Comparison of ENCODE assay signal across 9 mouse cellular contexts in genomic region chr12:30160475-30160874, GRCm38 (mm10). TPM values are rescaled to one million over a fixed set of nuclear protein-coding genes. Genes with fewer than 3 reads are reported as not detected.
DNase-seq lines count a peak whose midpoint lies in the region; ATAC-seq lines count a peak whose summit lies in the region.
"Had no signal": no experiment of that assay in that cellular context is flagged by ENCODE, and none has a peak within 500 bp of the region (broad histone marks: within the 10 kb centered on the region; RNA-seq: fewer than 3 reads in every experiment).

No protein-coding gene starts in this region.

- 74% methylated on average over 3 of the region's 3 CpGs for WGBS in heart, embryonic 12.5 days
- 79% methylated on average over 3 of the region's 3 CpGs for WGBS in intestine, embryonic 15.5 days

- peaks cover 9% of the 10 kb centered on the region; the same call in 1 of the 2 replicates for H3K4me1 ChIP-seq in heart, embryonic 12.5 days (replicated peaks)
- H3K4me1 ChIP-seq in intestine, embryonic 15.5 days (replicated peaks), result 0 out of 2 replicates have a peak, but pooled peaks cover 4% of the 10 kb centered on the region

- no peaks in the 10 kb centered on the region for H3K9me3 ChIP-seq in heart, embryonic 12.5 days (replicated peaks)
- H3K9me3 ChIP-seq in intestine, embryonic 15.5 days, result no peaks in the 10 kb centered on the region

- peak; percentile 43 to 63 for DNase-seq in heart, adult 18-20 months
- peak; percentile 11 for DNase-seq in urinary bladder, postnatal 14 days (ENCODE audit: low spot score)
- DNase-seq in urinary bladder, postnatal 10 days (ENCODE audit: low spot score), result no peak
- peak; percentile 41 for DNase-seq in kidney, postnatal 10 days
- no peak for DNase-seq in thymus, postnatal 4 days
- DNase-seq in left cerebral cortex, adult 18-20 months (ENCODE audit: low spot score in 2 of 2), result no peak

- no peak overlapping the region for H3K9ac ChIP-seq in heart, embryonic 12.5 days
- H3K9ac ChIP-seq in intestine, embryonic 15.5 days, result no peak overlapping the region

- no peak overlapping the region for H3K4me2 ChIP-seq in heart, embryonic 12.5 days
- H3K4me2 ChIP-seq in intestine, embryonic 15.5 days (replicated peaks), result no peak overlapping the region

- ATAC-seq in heart, embryonic 12.5 days (ENCODE audit: insufficient number of reproducible peaks, low FRiP score), result no peak
- no peak for ATAC-seq in intestine, embryonic 15.5 days

- no peaks in the 10 kb centered on the region for H3K27me3 ChIP-seq in heart, embryonic 12.5 days (replicated peaks)
- no peaks in the 10 kb centered on the region for H3K27me3 ChIP-seq in intestine, embryonic 15.5 days (replicated peaks)

- no peaks in the 10 kb centered on the region for H3K36me3 ChIP-seq in heart, embryonic 12.5 days
- H3K36me3 ChIP-seq in intestine, embryonic 15.5 days, result no peaks in the 10 kb centered on the region

- H3K27ac ChIP-seq in heart, embryonic 12.5 days (ENCODE audit: poor library complexity, severe bottlenecking), result no peak overlapping the region
- H3K27ac ChIP-seq in intestine, embryonic 15.5 days, result no peak overlapping the region

- H3K4me3 ChIP-seq in heart, embryonic 12.5 days, result no peak overlapping the region
- H3K4me3 ChIP-seq in intestine, embryonic 15.5 days (replicated peaks), result no peak overlapping the region

RNA-seq across cellular contexts. Expression of gene Tpo, which starts 28.1 kb away (rescaled TPM):
- total RNA-seq in heart, adult 18-20 months (2021), result not detected
- polyA plus RNA-seq in heart, embryonic 12.5 days (2016; fragmentation: Nextera tagmentation; extraction: Ambion mirVana), result 0.05 TPM in 1 of 2 replicates, not detected in the other
- 0.04 TPM in 1 of 2 replicates, not detected in the other for polyA plus RNA-seq in intestine, embryonic 15.5 days (2015; fragmentation: Nextera tagmentation; extraction: Ambion mirVana)
- under 1 TPM; 0.40 to 0.77 TPM for total RNA-seq in left cerebral cortex, adult 18-20 months (2021)
- total RNA-seq: megakaryocyte-erythroid progenitor cell, adult 5-6 weeks had no signal

Comparison
In these comparisons a context has a peak if more than half of its experiments do, and no peak if none do; other contexts are left out.
1. DNase-seq: peak in heart, adult 18-20 months (2 of 2), urinary bladder, postnatal 14 days (single experiment) and kidney, postnatal 10 days (single experiment); none in urinary bladder, postnatal 10 days (single experiment), thymus, postnatal 4 days (single experiment) and left cerebral cortex, adult 18-20 months (0 of 2).